Mouse (Mus musculus): ENCODE measurements around the gene Morc4. TPM values are rescaled to one million over a fixed set of nuclear protein-coding genes. Genes with fewer than 3 reads are reported as not detected.

The Morc4 gene
- polyA plus RNA-seq, 1 experiment from 2014 or later: 17.1 TPM

- no peak overlapping the region for H3K4me3 ChIP-seq (ENCODE audit: low read length)
- no peaks in the 10 kb centered on the region for H3K36me3 ChIP-seq (ENCODE audit: control insufficient read depth, insufficient read depth)
- no peaks in the 10 kb centered on the region; the same call in 1 of the 2 replicates for H3K27me3 ChIP-seq (ENCODE audit: control insufficient read depth, insufficient read depth, low read length)
- H3K27ac ChIP-seq (ENCODE audit: low read length): no peak overlapping the region
- no peaks in the 10 kb centered on the region for H3K9me3 ChIP-seq (replicated peaks; ENCODE audit: control insufficient read depth, low read length)
- no peak overlapping the region for H3K4me2 ChIP-seq (ENCODE audit: low read depth, low read length)
- H3K9ac ChIP-seq (ENCODE audit: low read length): no peak overlapping the region
- WGBS: 55% methylated on average over 4 of the region's 4 CpGs
- H3K4me1 ChIP-seq (ENCODE audit: control insufficient read depth, insufficient read depth, low read length): no peaks in the 10 kb centered on the region
- no peak for ATAC-seq (replicated peaks; ENCODE audit: extremely low read depth, insufficient read depth, low FRiP score)
Observed at GRCm38 (mm10) chrX:139777357-139777756, 94.1 kb downstream of the Morc4 start.

- 0 out of 2 replicates have a peak, but pooled peaks have one; percentile 32 for ATAC-seq (replicated peaks; ENCODE audit: extremely low read depth, insufficient read depth, low FRiP score)
- 57% methylated on average over 7 of the region's 7 CpGs for WGBS
- H3K9ac ChIP-seq (ENCODE audit: low read length): no peak overlapping the region
- H3K9me3 ChIP-seq (replicated peaks; ENCODE audit: control insufficient read depth, low read length): no peaks in the 10 kb centered on the region
- H3K4me2 ChIP-seq (ENCODE audit: low read depth, low read length): peak overlapping the region; percentile 46; the same call in 1 of the 2 replicates
- H3K4me1 ChIP-seq (ENCODE audit: control insufficient read depth, insufficient read depth, low read length): no peaks in the 10 kb centered on the region
- H3K4me3 ChIP-seq (ENCODE audit: low read length): no peak overlapping the region
- no peaks in the 10 kb centered on the region; the same call in 1 of the 2 replicates for H3K27me3 ChIP-seq (ENCODE audit: control insufficient read depth, insufficient read depth, low read length)
- H3K27ac ChIP-seq (ENCODE audit: low read length): no peak overlapping the region
- H3K36me3 ChIP-seq (ENCODE audit: control insufficient read depth, insufficient read depth): no peaks in the 10 kb centered on the region
Observed at GRCm38 (mm10) chrX:139775084-139775612, 96.3 kb downstream of the Morc4 start.

DNA sequence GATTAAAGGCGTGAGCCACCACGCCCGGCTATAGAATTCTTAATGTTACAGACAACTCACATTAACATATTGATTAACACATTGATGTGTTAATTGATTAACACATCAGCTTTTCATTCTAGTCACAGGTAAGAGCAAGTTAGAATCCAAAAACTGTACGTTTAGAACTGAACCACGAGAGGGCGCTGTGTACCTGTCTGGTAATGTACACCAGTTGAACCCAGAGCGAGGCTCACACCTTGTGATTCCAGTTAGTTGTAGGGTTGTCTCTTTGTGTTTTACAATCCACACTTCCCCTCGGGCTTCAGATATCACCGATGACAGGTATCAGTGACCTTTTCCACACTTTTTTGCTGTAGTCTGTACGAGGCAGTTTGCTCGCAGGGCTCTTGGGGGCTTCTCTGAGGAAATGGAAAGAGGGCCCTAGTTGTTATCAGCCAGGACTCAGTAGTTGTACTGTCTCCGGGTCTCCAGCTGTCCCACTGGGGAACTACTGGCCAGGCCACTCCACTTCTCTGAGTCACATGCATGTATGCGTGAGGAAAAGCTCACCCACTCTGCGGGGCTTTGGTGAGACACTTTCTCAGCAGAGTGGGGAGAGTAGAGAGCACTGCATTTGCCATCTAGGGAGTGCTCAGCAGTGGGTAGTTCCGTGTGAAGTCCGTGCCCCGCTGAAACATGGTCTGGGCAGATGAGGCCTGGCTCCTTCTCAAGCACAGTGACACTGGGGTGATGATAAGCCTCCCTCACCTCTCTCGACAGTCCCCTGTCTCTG is 97.0 kb downstream of the Morc4 start:
- no peaks in the 10 kb centered on the region; the same call in 1 of the 2 replicates for H3K27me3 ChIP-seq (ENCODE audit: control insufficient read depth, insufficient read depth, low read length)
- H3K4me3 ChIP-seq (ENCODE audit: low read length): no peak overlapping the region
- ATAC-seq (replicated peaks; ENCODE audit: extremely low read depth, insufficient read depth, low FRiP score): peak; percentile 18; the same call in 1 of the 2 replicates
- H3K4me2 ChIP-seq (ENCODE audit: low read depth, low read length): peak overlapping the region; percentile 46
- no peaks in the 10 kb centered on the region for H3K36me3 ChIP-seq (ENCODE audit: control insufficient read depth, insufficient read depth)
- H3K9ac ChIP-seq (ENCODE audit: low read length): no peak overlapping the region
- WGBS: 20% methylated on average over 18 of the region's 18 CpGs
- no peaks in the 10 kb centered on the region for H3K4me1 ChIP-seq (ENCODE audit: control insufficient read depth, insufficient read depth, low read length)
- H3K27ac ChIP-seq (ENCODE audit: low read length): no peak overlapping the region
- H3K9me3 ChIP-seq (replicated peaks; ENCODE audit: control insufficient read depth, low read length): no peaks in the 10 kb centered on the region

Other genes starting within 250 kb of the Morc4 start
- 2.6 and 2.7 TPM in 2 replicates for gene Tbc1d8b, start 186.7 kb downstream of the Morc4 start, polyA plus RNA-seq (2015; fragmentation: Nextera tagmentation; extraction: Ambion mirVana)
- gene Gm15013, start 157.2 kb downstream of the Morc4 start, polyA plus RNA-seq (2015; fragmentation: Nextera tagmentation; extraction: Ambion mirVana): 0.19 and 0.32 TPM in 2 replicates
- gene Ripply1, start 89.3 kb downstream of the Morc4 start, polyA plus RNA-seq (2015; fragmentation: Nextera tagmentation; extraction: Ambion mirVana): not detected in 2 replicates
- 0.35 and 0.58 TPM in 2 replicates for gene Cldn2, start 70.8 kb downstream of the Morc4 start, polyA plus RNA-seq (2015; fragmentation: Nextera tagmentation; extraction: Ambion mirVana)
- 4.1 and 4.2 TPM in 2 replicates for gene Rbm41, start 126.9 kb upstream of the Morc4 start, polyA plus RNA-seq (2015; fragmentation: Nextera tagmentation; extraction: Ambion mirVana)
- 0.79 and 1.1 TPM in 2 replicates for gene Nup62cl, start 191.0 kb upstream of the Morc4 start, polyA plus RNA-seq (2015; fragmentation: Nextera tagmentation; extraction: Ambion mirVana)
- gene Pih1h3b, start 191.2 kb upstream of the Morc4 start, polyA plus RNA-seq (2015; fragmentation: Nextera tagmentation; extraction: Ambion mirVana): not detected in 2 replicates

Measured in heart, embryonic 16.5 days (tissue).